Mouse (Mus musculus) lung, embryonic 14.5 days (tissue): ENCODE data around the gene Edc3. TPM values are rescaled to one million over a fixed set of nuclear protein-coding genes. Genes with fewer than 3 reads are reported as not detected.
A peak's percentile ranks its signal among the peaks of the same experiment; 100 is the strongest.

Experiments
- ATAC-seq: fragments of 200-750 bp; cut with Nextera tagmentation; 2 replicates; pipeline ENCODE4 v1.8.0; 2017; ENCODE audit warnings: mild to moderate bottlenecking, moderate TSS enrichment, moderate library complexity; ENCODE audit not compliant: insufficient read depth
- DNase-seq: peaks from one replicate; pipeline ENCODE4 v3.0.0-alpha.2; 2015
- H3K27ac ChIP-seq: fragments of 300-500 bp; sonication (generic); 2 replicates; pipeline ENCODE4 v1.5.1; 2014; ENCODE audit warnings: low read depth, mild to moderate bottlenecking, moderate library complexity
- H3K27me3 ChIP-seq: fragments of 300-500 bp; sonication (generic); 2 replicates; pipeline ENCODE4 v1.6.1; 2014; ENCODE audit warnings: low read length, control low read depth; ENCODE audit not compliant: insufficient read depth
- H3K36me3 ChIP-seq: fragments of 300-500 bp; sonication (generic); 2 replicates; pipeline ENCODE4 v1.6.1; 2014; ENCODE audit warnings: control low read depth; ENCODE audit not compliant: insufficient read depth
- H3K4me1 ChIP-seq: fragments of 300-500 bp; sonication (generic); 2 replicates; pipeline ENCODE4 v1.6.1; 2014; ENCODE audit warnings: antibody characterized with exemption, control low read depth; ENCODE audit not compliant: insufficient read depth
- H3K4me2 ChIP-seq: fragments of 300-500 bp; sonication (generic); 2 replicates; pipeline ENCODE4 v1.6.1; 2014; ENCODE audit warnings: mild to moderate bottlenecking
- H3K4me3 ChIP-seq: fragments of 300-500 bp; sonication (generic); 2 replicates; pipeline ENCODE4 v1.5.1; 2014; ENCODE audit warnings: low read depth, low read length
- H3K9ac ChIP-seq: fragments of 300-500 bp; sonication (generic); 2 replicates; pipeline ENCODE4 v1.6.1; 2014
- H3K9me3 ChIP-seq: fragments of 300-500 bp; sonication (generic); 2 replicates; pipeline ENCODE4 v1.6.1; 2016; ENCODE audit warnings: low read depth, low read length, control low read depth
- CTCF ChIP-seq: IDR thresholded peaks from 2 replicates; pipeline ENCODE4 v1.5.1; 2016; ENCODE audit warnings: antibody characterized with exemption, low read depth
- WGBS: fragments of 180-500 bp; shearing (Covaris S2); extraction: QIAGEN DNeasy Blood & Tissue Kit; methylation state at CpG from one replicate; pipeline ENCODE4 v1.1.7; 2014; 5-methylcytosine and 5-hydroxymethylcytosine counted together
- polyA plus RNA-seq: library from polyadenylated mRNA; unstranded; fragments of >200 nt; fragmentation: Nextera tagmentation; extraction: Ambion mirVana; gene quantifications from 2 replicates; pipeline ENCODE4 v1.2.1, GENCODE M21; 2014

The Edc3 gene
- polyA plus RNA-seq, 1 experiment from 2014 or later: 24.0 TPM

GRCm38 (mm10) chr9:57744462-57745091, 36.2 kb downstream of the Edc3 start:
- Histone ChIP-seq H3K36me3 (peaks cover 86% of the 10 kb centered on the region), H3K9ac (no peak overlapping the region), H3K4me1 (no peaks in the 10 kb centered on the region), H3K4me2 (no peak overlapping the region), H3K9me3 (no peaks in the 10 kb centered on the region), H3K27me3 (no peaks in the 10 kb centered on the region), H3K4me3 (no peak overlapping the region), H3K27ac (no peak overlapping the region)
- DNase-seq (peak; percentile 78), ATAC-seq (no peak)
- WGBS: 68% methylated on average over 3 of the region's 3 CpGs
- peak; percentile 87 for TF ChIP-seq CTCF

GRCm38 (mm10) chr9:57747067-57747466, 38.7 kb downstream of the Edc3 start:
- peaks cover 92% of the 10 kb centered on the region for H3K36me3 ChIP-seq
- WGBS: 65% methylated on average over 1 of the region's 1 CpGs
- no peak for ATAC-seq

DNA sequence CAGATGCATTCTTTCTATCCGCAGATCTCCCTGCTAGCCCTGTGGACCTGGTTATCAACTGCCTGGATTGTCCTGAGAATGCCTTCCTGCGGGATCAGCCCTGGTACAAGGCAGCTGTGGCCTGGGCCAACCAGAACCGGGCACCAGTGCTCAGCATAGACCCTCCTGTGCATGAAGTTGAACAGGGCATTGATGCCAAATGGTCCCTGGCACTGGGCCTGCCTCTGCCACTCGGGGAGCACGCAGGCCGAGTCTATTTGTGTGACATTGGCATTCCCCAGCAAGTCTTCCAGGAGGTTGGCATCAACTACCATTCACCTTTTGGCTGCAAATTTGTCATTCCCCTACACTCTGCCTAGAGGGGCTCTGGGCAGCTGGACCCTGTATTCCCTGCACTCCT, 39.8 kb downstream of the Edc3 start:
- TF ChIP-seq CTCF: no peak
- ATAC-seq (no peak), DNase-seq (no peak)
- H3K36me3 ChIP-seq: peaks cover 94% of the 10 kb centered on the region
- no peak overlapping the region for H3K4me3 ChIP-seq
- H3K4me2 ChIP-seq: no peak overlapping the region
- no peak overlapping the region for H3K27ac ChIP-seq
- WGBS: 87% methylated on average over 6 of the region's 6 CpGs
- H3K4me1 ChIP-seq: no peaks in the 10 kb centered on the region
- H3K9me3 ChIP-seq: no peaks in the 10 kb centered on the region
- no peak overlapping the region for H3K9ac ChIP-seq
- no peaks in the 10 kb centered on the region for H3K27me3 ChIP-seq

More at GRCm38 (mm10) chr9:57747067-57747466, 38.7 kb downstream of the Edc3 start:
- DNase-seq: no peak
- Histone ChIP-seq H3K9ac (no peak overlapping the region), H3K4me3 (no peak overlapping the region), H3K27ac (no peak overlapping the region), H3K4me1 (no peaks in the 10 kb centered on the region), H3K27me3 (no peaks in the 10 kb centered on the region), H3K9me3 (no peaks in the 10 kb centered on the region), H3K4me2 (no peak overlapping the region)
- TF ChIP-seq CTCF: no peak

GRCm38 (mm10) chr9:57748831-57749230, 40.5 kb downstream of the Edc3 start:
- Histone ChIP-seq H3K36me3 (peaks cover 94% of the 10 kb centered on the region), H3K27ac (no peak overlapping the region), H3K4me1 (no peaks in the 10 kb centered on the region), H3K4me3 (no peak overlapping the region), H3K9ac (no peak overlapping the region), H3K27me3 (no peaks in the 10 kb centered on the region), H3K9me3 (no peaks in the 10 kb centered on the region), H3K4me2 (no peak overlapping the region)
- no peak for TF ChIP-seq CTCF
- no peak for ATAC-seq
- no peak for DNase-seq
- WGBS: 46% methylated on average over 1 of the region's 1 CpGs

- peaks cover 100% of the 10 kb centered on the region for H3K36me3 ChIP-seq
- no peak for DNase-seq
- H3K4me3 ChIP-seq: no peak overlapping the region
- no peak overlapping the region for H3K27ac ChIP-seq
- TF ChIP-seq CTCF: no peak
- no peaks in the 10 kb centered on the region for H3K27me3 ChIP-seq
- H3K4me2 ChIP-seq: no peak overlapping the region
- H3K9ac ChIP-seq: no peak overlapping the region
- H3K9me3 ChIP-seq: no peaks in the 10 kb centered on the region
- H3K4me1 ChIP-seq: no peaks in the 10 kb centered on the region
- ATAC-seq: no peak
- 91% methylated on average over 7 of the region's 7 CpGs for WGBS
These were observed 42.6 kb downstream of the Edc3 start for GRCm38 (mm10) chr9:57750901-57751300.

- Histone ChIP-seq H3K4me2 (no peak overlapping the region), H3K27me3 (no peaks in the 10 kb centered on the region), H3K4me1 (no peaks in the 10 kb centered on the region), H3K9ac (no peak overlapping the region), H3K4me3 (no peak overlapping the region), H3K9me3 (no peaks in the 10 kb centered on the region), H3K27ac (no peak overlapping the region), H3K36me3 (peaks cover 91% of the 10 kb centered on the region)
- ATAC-seq (no peak), DNase-seq (no peak)
- 69% methylated on average over 3 of the region's 3 CpGs for WGBS
- no peak for TF ChIP-seq CTCF
These were observed 49.2 kb downstream of the Edc3 start for GRCm38 (mm10) chr9:57757578-57757977.

- no peak for DNase-seq
- TF ChIP-seq CTCF: no peak
- no peak overlapping the region for H3K27ac ChIP-seq
- no peaks in the 10 kb centered on the region for H3K9me3 ChIP-seq
- no peak for ATAC-seq
- H3K27me3 ChIP-seq: no peaks in the 10 kb centered on the region
- H3K9ac ChIP-seq: no peak overlapping the region
- no peak overlapping the region for H3K4me3 ChIP-seq
- no peak overlapping the region for H3K4me2 ChIP-seq
- H3K36me3 ChIP-seq: peaks cover 82% of the 10 kb centered on the region
- 89% methylated on average over 22 of the region's 22 CpGs for WGBS
- peaks cover 6% of the 10 kb centered on the region for H3K4me1 ChIP-seq
These were observed 50.2 kb downstream of the Edc3 start for GRCm38 (mm10) chr9:57758528-57758927.
